Mouse (Mus musculus) midbrain, postnatal 0 days (tissue): ENCODE measurements at regions not wholly inside any gene's neighbourhood (a gene's known extent, or its start where the extent isn't known, plus 50 kb on each side); places are given as distances from the start of the nearest gene placed in this dataset.

ENCODE experiments used
- ATAC-seq: fragments of 200-750 bp; cut with Nextera tagmentation; 2 replicates; pipeline ENCODE4 v1.8.0; 2017; ENCODE audit warnings: moderate number of reproducible peaks, mild to moderate bottlenecking, moderate TSS enrichment, moderate library complexity; ENCODE audit not compliant: low FRiP score
- DNase-seq: peaks from one replicate; pipeline ENCODE4 v3.0.0-alpha.2; 2015; ENCODE audit warnings: low spot score
- H3K27ac ChIP-seq: fragments of 300-500 bp; sonication (generic); 2 replicates; pipeline ENCODE4 v1.5.1; 2014; ENCODE audit warnings: low read depth, mild to moderate bottlenecking, low read length, mixed read lengths
- H3K27me3 ChIP-seq: fragments of 300-500 bp; sonication (generic); 2 replicates; pipeline ENCODE4 v1.6.1; 2014; ENCODE audit warnings: low read length, control low read depth, mixed read lengths; ENCODE audit not compliant: insufficient read depth
- H3K36me3 ChIP-seq: fragments of 300-500 bp; sonication (generic); 2 replicates; pipeline ENCODE4 v1.6.1; 2014; ENCODE audit warnings: low read length, control low read depth, mixed read lengths; ENCODE audit not compliant: insufficient read depth
- H3K4me1 ChIP-seq: fragments of 300-500 bp; sonication (generic); 2 replicates; pipeline ENCODE4 v1.6.1; 2014; ENCODE audit warnings: mild to moderate bottlenecking, control low read depth, antibody characterized with exemption, low read length, mixed read lengths; ENCODE audit not compliant: insufficient read depth
- H3K4me2 ChIP-seq: fragments of 300-500 bp; sonication (generic); 2 replicates; pipeline ENCODE4 v1.6.1; 2014; ENCODE audit warnings: low read depth, mild to moderate bottlenecking, low read length, mixed read lengths; ENCODE audit not compliant: poor library complexity, severe bottlenecking
- H3K4me3 ChIP-seq: fragments of 300-500 bp; sonication (generic); 2 replicates; pipeline ENCODE4 v1.5.1; 2014; ENCODE audit warnings: low read depth, mild to moderate bottlenecking, low read length, moderate library complexity
- H3K9ac ChIP-seq: fragments of 300-500 bp; sonication (generic); replicated peaks from 2 replicates; pipeline ENCODE4 v1.6.1; 2014; ENCODE audit warnings: mild to moderate bottlenecking, low read length, moderate library complexity, mixed read lengths; ENCODE audit not compliant: poor library complexity, severe bottlenecking
- H3K9me3 ChIP-seq: fragments of 300-500 bp; sonication (generic); 2 replicates; pipeline ENCODE4 v1.6.1; 2016; ENCODE audit warnings: low read length, control low read depth
- CTCF ChIP-seq: IDR thresholded peaks from 2 replicates; pipeline ENCODE4 v1.5.1; 2016; ENCODE audit warnings: antibody characterized with exemption, mild to moderate bottlenecking
- WGBS: fragments of 180-500 bp; shearing (Covaris S2); extraction: QIAGEN DNeasy Blood & Tissue Kit; methylation state at CpG from one replicate; pipeline ENCODE4 v1.1.7; 2014; 5-methylcytosine and 5-hydroxymethylcytosine counted together

GRCm38 (mm10) chr10:84111502-84111901, 328.9 kb downstream of the Nuak1 start:
- DNase-seq (no peak), ATAC-seq (no peak)
- 18% methylated on average over 5 of the region's 5 CpGs for WGBS

DNA sequence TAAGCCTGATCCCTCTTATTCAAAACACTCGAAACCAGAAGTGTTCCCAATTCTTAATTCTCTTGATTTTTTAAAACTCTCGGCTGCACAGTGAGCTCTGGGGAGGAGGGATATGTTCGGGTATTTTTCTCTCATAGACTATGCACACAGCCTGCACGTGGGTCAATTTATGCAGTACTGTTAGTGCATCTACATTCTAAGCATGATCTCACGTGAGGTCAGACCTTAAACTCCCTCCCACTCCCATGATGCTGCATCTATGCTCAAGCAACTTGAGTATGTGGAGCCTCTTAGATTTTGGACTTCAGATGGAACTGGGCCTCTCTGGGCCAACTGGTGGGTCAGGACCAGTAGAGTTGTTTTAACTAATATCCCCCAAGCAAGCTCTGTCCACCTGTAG, 328.5 kb downstream of the Nuak1 start:
- no peaks in the 10 kb centered on the region for H3K9me3 ChIP-seq
- no peaks in the 10 kb centered on the region for H3K36me3 ChIP-seq
- ATAC-seq (no peak), DNase-seq (no peak)
- no peak overlapping the region for H3K4me2 ChIP-seq
- H3K4me3 ChIP-seq: no peak overlapping the region
- no peak overlapping the region for H3K9ac ChIP-seq
- H3K4me1 ChIP-seq: no peaks in the 10 kb centered on the region
- H3K27ac ChIP-seq: no peak overlapping the region
- 37% methylated on average over 5 of the region's 5 CpGs for WGBS
- H3K27me3 ChIP-seq: no peaks in the 10 kb centered on the region
- TF ChIP-seq CTCF: no peak

More at GRCm38 (mm10) chr10:84111502-84111901, 328.9 kb downstream of the Nuak1 start:
- TF ChIP-seq CTCF: no peak
- Histone ChIP-seq H3K4me1 (no peaks in the 10 kb centered on the region), H3K9ac (no peak overlapping the region), H3K4me2 (no peak overlapping the region), H3K27me3 (no peaks in the 10 kb centered on the region), H3K4me3 (no peak overlapping the region), H3K36me3 (no peaks in the 10 kb centered on the region), H3K9me3 (no peaks in the 10 kb centered on the region), H3K27ac (no peak overlapping the region)

GRCm38 (mm10) chr10:84119952-84120550, 320.3 kb downstream of the Nuak1 start:
- Histone ChIP-seq H3K36me3 (no peaks in the 10 kb centered on the region), H3K27ac (no peak overlapping the region), H3K4me3 (no peak overlapping the region), H3K9ac (no peak overlapping the region), H3K4me2 (no peak overlapping the region), H3K9me3 (peaks cover 3% of the 10 kb centered on the region; the same call in 1 of the 2 replicates), H3K27me3 (no peaks in the 10 kb centered on the region), H3K4me1 (no peaks in the 10 kb centered on the region)
- ATAC-seq: no peak
- TF ChIP-seq CTCF: no peak
- no peak for DNase-seq
- WGBS: 92% methylated on average over 8 of the region's 8 CpGs

DNA sequence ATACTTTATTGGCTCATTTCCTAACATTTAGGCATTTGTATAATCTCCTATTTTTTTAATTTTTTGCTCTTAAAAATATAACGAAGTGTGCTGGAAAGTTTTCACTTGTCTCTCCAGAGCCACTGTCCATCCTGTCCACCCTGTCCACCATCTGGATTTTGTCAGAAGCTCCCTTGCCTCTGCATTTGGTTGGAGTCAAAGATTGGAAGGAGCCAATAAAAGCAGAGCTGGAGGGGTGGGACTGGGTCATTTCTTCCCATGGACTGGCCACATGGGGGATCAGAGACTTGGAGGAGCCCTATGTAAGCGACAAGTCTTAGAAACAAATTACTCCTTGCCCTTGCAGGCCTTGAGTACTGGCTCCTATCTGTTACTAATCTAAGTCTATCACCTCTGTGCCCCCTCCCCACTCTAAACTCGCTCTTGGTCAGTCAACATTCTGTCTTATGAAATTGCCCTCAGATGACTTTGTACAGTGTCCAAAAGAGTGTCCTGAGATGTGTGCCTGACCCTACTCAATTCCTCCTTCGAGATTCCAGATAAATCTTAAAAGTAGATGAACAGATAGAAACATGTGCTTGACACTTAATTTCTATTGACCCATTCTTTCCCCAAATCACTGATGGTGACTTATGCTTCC, 303.3 kb downstream of the Nuak1 start:
- Histone ChIP-seq H3K9me3 (no peaks in the 10 kb centered on the region), H3K27ac (no peak overlapping the region), H3K36me3 (no peaks in the 10 kb centered on the region), H3K4me1 (no peaks in the 10 kb centered on the region), H3K27me3 (no peaks in the 10 kb centered on the region), H3K4me3 (no peak overlapping the region), H3K9ac (no peak overlapping the region), H3K4me2 (no peak overlapping the region)
- no peak for TF ChIP-seq CTCF
- 88% methylated on average over 4 of the region's 4 CpGs for WGBS
- DNase-seq (no peak), ATAC-seq (no peak)

DNA sequence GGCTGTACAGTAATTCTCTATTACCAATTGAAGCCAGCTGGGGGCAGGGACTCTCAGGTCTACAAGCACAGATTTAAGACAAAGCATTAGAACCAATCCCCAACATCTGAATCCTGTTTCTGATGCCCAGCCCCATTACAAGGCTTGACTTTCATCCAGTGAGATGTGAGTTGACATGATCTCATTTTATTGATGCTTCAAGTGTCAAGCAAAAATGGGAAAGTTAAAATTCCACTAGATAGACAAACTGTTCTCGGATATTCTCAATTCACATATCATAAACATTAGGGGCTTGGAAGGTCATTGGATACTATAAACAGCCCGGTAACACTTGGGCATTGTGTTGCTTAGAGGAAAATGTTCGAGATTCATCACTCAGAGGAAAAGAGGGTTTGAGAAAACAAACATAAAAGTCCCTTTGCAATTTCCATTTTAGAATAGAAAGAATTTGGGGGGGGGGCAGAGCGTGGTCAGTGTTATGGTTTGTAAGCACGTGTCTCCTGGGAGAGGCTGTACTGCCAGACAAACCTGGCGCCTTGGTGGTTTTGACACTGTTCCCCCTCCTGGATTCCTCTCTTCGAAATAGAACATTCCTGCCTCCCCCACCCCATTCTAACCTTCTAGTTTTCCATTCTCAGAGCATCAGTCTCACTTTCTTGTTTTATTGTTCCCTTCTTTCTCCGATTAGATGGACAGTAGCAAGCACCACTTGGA, 297.5 kb downstream of the Nuak1 start:
- DNase-seq (no peak), ATAC-seq (no peak)
- Histone ChIP-seq H3K27ac (no peak overlapping the region), H3K4me1 (no peaks in the 10 kb centered on the region), H3K9ac (no peak overlapping the region), H3K4me2 (no peak overlapping the region), H3K9me3 (no peaks in the 10 kb centered on the region), H3K27me3 (no peaks in the 10 kb centered on the region), H3K36me3 (no peaks in the 10 kb centered on the region), H3K4me3 (no peak overlapping the region)
- 77% methylated on average over 8 of the region's 8 CpGs for WGBS
- TF ChIP-seq CTCF: no peak
